Mouse (Mus musculus) brain, embryonic 14.5 days (tissue): ENCODE measurements around the gene Zfp46. TPM values are rescaled to one million over a fixed set of nuclear protein-coding genes. Genes with fewer than 3 reads are reported as not detected.

Experiments used
- DNase-seq: peaks from one replicate; pipeline ENCODE4 v3.0.0-alpha.2; 2011; ENCODE audit warnings: low read depth
- CTCF ChIP-seq: fragments of 200-500 bp; IDR thresholded peaks from 2 replicates; pipeline ENCODE4 v1.5.1; 2012; ENCODE audit warnings: inconsistent platforms, mild to moderate bottlenecking, moderate library complexity, borderline replicate concordance; ENCODE audit not compliant: insufficient read depth, insufficient read length; ENCODE audit errors: extremely low read depth
- POLR2A ChIP-seq: fragments of 200-500 bp; IDR thresholded peaks from 2 replicates; pipeline ENCODE4 v1.6.1; 2012; ENCODE audit warnings: mild to moderate bottlenecking, inconsistent platforms, borderline replicate concordance; ENCODE audit not compliant: poor library complexity, insufficient read depth, insufficient read length, severe bottlenecking; ENCODE audit errors: extremely low read depth
- polyA plus RNA-seq: library from polyadenylated mRNA; depleted of rRNA; stranded (reverse); fragments of >200 nt; gene quantifications from 2 replicates; pipeline ENCODE4 v1.2.3, GENCODE M21; 2012

Zfp46 gene
- polyA plus RNA-seq, 1 experiment = 69.5 TPM

- no peak for DNase-seq
- TF ChIP-seq POLR2A (no peak), CTCF (no peak)
Measured at GRCm38 (mm10) chr4:136281097-136281496, 3.4 kb upstream of the Zfp46 start.

- no peak for TF ChIP-seq CTCF
- TF ChIP-seq POLR2A = no peak
- DNase-seq = no peak
Measured at GRCm38 (mm10) chr4:136281611-136282010, 2.9 kb upstream of the Zfp46 start.

GRCm38 (mm10) chr4:136282621-136283480 lies 1.6 kb upstream of the Zfp46 start:
- DNase-seq = peak; percentile 88
- TF ChIP-seq CTCF (no peak), POLR2A (no peak)

- DNase-seq = peak; percentile 85
- TF ChIP-seq POLR2A (no peak), CTCF (no peak)
Measured at GRCm38 (mm10) chr4:136283783-136284182, 700 bp upstream of the Zfp46 start.

- DNase-seq = no peak
- no peak for TF ChIP-seq CTCF
- no peak for TF ChIP-seq POLR2A
Measured at GRCm38 (mm10) chr4:136284891-136285290, 408 bp downstream of the Zfp46 start.

GRCm38 (mm10) chr4:136285348-136285810 lies 896 bp downstream of the Zfp46 start:
- DNase-seq = peak; percentile 99
- TF ChIP-seq CTCF (no peak), POLR2A (0 out of 2 replicates have a peak, but pooled peaks have one; percentile 16)

- no peak for TF ChIP-seq CTCF
- TF ChIP-seq POLR2A = peak; percentile 14; the same call in 1 of the 2 replicates
- DNase-seq = peak; percentile 99
Measured at GRCm38 (mm10) chr4:136285811-136286371, 1.4 kb downstream of the Zfp46 start.

GRCm38 (mm10) chr4:136289918-136290780 lies 5.7 kb downstream of the Zfp46 start:
- TF ChIP-seq POLR2A = no peak
- TF ChIP-seq CTCF = no peak
- peak; percentile 45 for DNase-seq

GRCm38 (mm10) chr4:136290781-136291595 lies 6.5 kb downstream of the Zfp46 start:
- TF ChIP-seq POLR2A (no peak), CTCF (no peak)
- peak; percentile 46 for DNase-seq

- DNase-seq = no peak
- TF ChIP-seq POLR2A (no peak), CTCF (no peak)
Measured at GRCm38 (mm10) chr4:136291692-136292091, 7.2 kb downstream of the Zfp46 start.

- TF ChIP-seq POLR2A = no peak
- TF ChIP-seq CTCF = no peak
- DNase-seq = no peak
Measured at GRCm38 (mm10) chr4:136295941-136296340, 11.5 kb downstream of the Zfp46 start.

- DNase-seq = no peak
- TF ChIP-seq POLR2A = no peak
- no peak for TF ChIP-seq CTCF
Measured at GRCm38 (mm10) chr4:136302462-136302861, 18.0 kb downstream of the Zfp46 start.
